Mouse (Mus musculus) CD4-positive helper T cell, adult 2 months (primary cell): ENCODE data around the gene Cactin.

Experiments
- DNase-seq: peaks from one replicate; pipeline ENCODE4 v3.0.0-alpha.2; 2012; ENCODE audit warnings: low read depth, missing footprints, low spot score

The Cactin gene

GRCm38 (mm10) chr10:81342686-81343505 lies 22.0 kb downstream of the Cactin start, which contains the start of gene Gipc3:
Gene Gipc3, minus strand, starts transcription at chr10:81343266.
- DNase-seq = peak; percentile 34

GRCm38 (mm10) chr10:81344421-81345161 lies 23.7 kb downstream of the Cactin start:
- peak; percentile 60 for DNase-seq

- no peak for DNase-seq
These were observed 24.2 kb downstream of the Cactin start for GRCm38 (mm10) chr10:81345162-81345534.

GRCm38 (mm10) chr10:81346453-81347067 lies 25.7 kb downstream of the Cactin start:
- DNase-seq = peak; percentile 67

GRCm38 (mm10) chr10:81349146-81349545 lies 28.2 kb downstream of the Cactin start:
- DNase-seq = peak; percentile 60

GRCm38 (mm10) chr10:81349961-81350350 lies 29.1 kb downstream of the Cactin start:
- DNase-seq = no peak

GRCm38 (mm10) chr10:81350351-81351063 lies 29.6 kb downstream of the Cactin start, which contains the start of gene Hmg20b:
Gene Hmg20b, minus strand, starts transcription at chr10:81350480.
- DNase-seq = peak; percentile 99

- peak; percentile 78 for DNase-seq
These were observed 30.9 kb downstream of the Cactin start for GRCm38 (mm10) chr10:81351678-81352291.

- no peak for DNase-seq
These were observed 34.0 kb downstream of the Cactin start for GRCm38 (mm10) chr10:81354738-81355477.

GRCm38 (mm10) chr10:81355533-81355932 lies 34.6 kb downstream of the Cactin start:
- DNase-seq = no peak

GRCm38 (mm10) chr10:81356352-81356990 lies 35.6 kb downstream of the Cactin start:
- no peak for DNase-seq

- DNase-seq = peak; percentile 94
These were observed 36.3 kb downstream of the Cactin start, which contains the start of gene Mfsd12 for GRCm38 (mm10) chr10:81356991-81357844. Gene Mfsd12, plus strand, starts transcription at chr10:81357491.

GRCm38 (mm10) chr10:81358209-81358608 lies 37.3 kb downstream of the Cactin start:
- DNase-seq = no peak

GRCm38 (mm10) chr10:81358841-81359240 lies 37.9 kb downstream of the Cactin start:
- no peak for DNase-seq

GRCm38 (mm10) chr10:81360721-81361120 lies 39.8 kb downstream of the Cactin start:
- no peak for DNase-seq

GRCm38 (mm10) chr10:81362336-81362949 lies 41.5 kb downstream of the Cactin start:
- no peak for DNase-seq

GRCm38 (mm10) chr10:81363436-81364346 lies 42.8 kb downstream of the Cactin start:
- no peak for DNase-seq
